Mouse (Mus musculus) forebrain, embryonic 15.5 days (tissue): ENCODE measurements around the gene Nppc. TPM values are rescaled to one million over a fixed set of nuclear protein-coding genes. Genes with fewer than 3 reads are reported as not detected.

Source experiments
- ATAC-seq: fragments of 200-750 bp; cut with Nextera tagmentation; replicated peaks from 2 replicates; pipeline ENCODE4 v1.8.0; 2017; ENCODE audit warnings: mild to moderate bottlenecking, moderate TSS enrichment, moderate library complexity
- H3K27ac ChIP-seq: fragments of 300-500 bp; sonication (generic); replicated peaks from 2 replicates; pipeline ENCODE4 v1.5.1; 2015; ENCODE audit warnings: mild to moderate bottlenecking, inconsistent platforms
- H3K27me3 ChIP-seq: fragments of 300-500 bp; sonication (generic); 2 replicates; pipeline ENCODE4 v1.6.1; 2015; ENCODE audit warnings: inconsistent platforms
- H3K36me3 ChIP-seq: fragments of 300-500 bp; sonication (generic); 2 replicates; pipeline ENCODE4 v1.6.1; 2015; ENCODE audit warnings: mild to moderate bottlenecking, inconsistent platforms
- H3K4me1 ChIP-seq: fragments of 300-500 bp; sonication (generic); 2 replicates; pipeline ENCODE4 v1.6.1; 2015; ENCODE audit warnings: inconsistent platforms
- H3K4me2 ChIP-seq: fragments of 300-500 bp; sonication (generic); replicated peaks from 2 replicates; pipeline ENCODE4 v1.6.1; 2015; ENCODE audit warnings: mild to moderate bottlenecking, inconsistent platforms
- H3K4me3 ChIP-seq: fragments of 300-500 bp; sonication (generic); 2 replicates; pipeline ENCODE4 v1.5.1; 2015; ENCODE audit warnings: mild to moderate bottlenecking, inconsistent platforms
- H3K9ac ChIP-seq: fragments of 300-500 bp; sonication (generic); replicated peaks from 2 replicates; pipeline ENCODE4 v1.6.1; 2015; ENCODE audit warnings: mild to moderate bottlenecking, inconsistent platforms
- H3K9me3 ChIP-seq: fragments of 300-500 bp; sonication (generic); 2 replicates; pipeline ENCODE4 v1.6.1; 2016; ENCODE audit warnings: inconsistent platforms
- WGBS: fragments of 180-500 bp; shearing (Covaris S2); methylation state at CpG from one replicate; pipeline ENCODE4 v1.1.7; 2015; ENCODE audit warnings: mixed read lengths; 5-methylcytosine and 5-hydroxymethylcytosine counted together
- polyA plus RNA-seq: library from polyadenylated mRNA; unstranded; fragments of >200 nt; fragmentation: Nextera tagmentation; extraction: Ambion mirVana; gene quantifications from 2 replicates; pipeline ENCODE4 v1.2.1, GENCODE M21; 2015

Gene Nppc
- polyA plus RNA-seq = 3.9 and 4.8 TPM in 2 replicates

DNA sequence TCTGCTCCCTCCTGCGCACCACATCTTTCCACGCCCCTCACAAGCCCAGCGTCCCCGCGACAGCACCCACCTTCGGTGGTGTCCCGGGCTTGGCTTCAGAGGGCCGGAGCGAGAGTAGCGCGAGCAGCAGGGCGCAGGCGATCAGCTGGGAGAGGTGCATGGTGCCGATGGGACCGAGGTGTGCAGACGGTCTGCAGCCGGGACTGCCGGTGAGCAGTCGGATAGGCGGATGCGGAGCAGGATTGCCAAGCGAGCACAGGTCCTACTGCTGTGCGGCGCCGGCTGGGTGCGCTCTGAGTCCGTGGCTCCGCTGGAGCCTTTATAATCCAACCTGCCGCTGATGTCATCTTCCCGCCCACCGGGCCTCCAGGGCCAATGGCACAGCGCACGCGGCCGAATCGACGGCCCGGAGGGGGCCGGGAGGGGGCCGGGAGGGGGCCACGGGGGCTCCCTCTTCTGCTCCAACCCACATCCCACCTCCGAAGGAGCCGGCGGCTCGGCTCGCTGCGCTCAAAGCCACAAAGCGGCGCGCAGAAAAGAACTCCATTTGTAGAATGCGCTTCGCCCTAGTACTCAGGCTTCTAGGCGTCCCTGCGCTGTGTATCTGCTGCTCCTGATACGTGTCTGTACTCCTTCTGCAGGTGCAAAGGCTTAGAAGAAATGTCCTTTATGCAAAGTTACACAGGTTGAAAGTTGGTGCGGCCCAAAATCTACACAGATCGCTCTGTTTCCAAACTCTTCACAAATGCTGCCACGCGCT lies at the start of gene Nppc:
Gene Nppc, minus strand, starts transcription at position 293 of the 760 bp plus-strand sequence.
- Histone ChIP-seq H3K9me3 (no peaks in the 10 kb centered on the region), H3K4me1 (peaks cover 20% of the 10 kb centered on the region), H3K27ac (no peak within 1 kb of the TSS), H3K27me3 (0 out of 2 replicates have a peak, but pooled peaks cover 4% of the 10 kb centered on the region), H3K36me3 (no peaks in the 10 kb centered on the region), H3K9ac (peak within 1 kb of the TSS; percentile 60), H3K4me2 (peak within 1 kb of the TSS; percentile 98), H3K4me3 (peak within 1 kb of the TSS; percentile 60)
- ATAC-seq = peak; percentile 96
- 4% methylated on average over 59 of the region's 59 CpGs for WGBS

DNA sequence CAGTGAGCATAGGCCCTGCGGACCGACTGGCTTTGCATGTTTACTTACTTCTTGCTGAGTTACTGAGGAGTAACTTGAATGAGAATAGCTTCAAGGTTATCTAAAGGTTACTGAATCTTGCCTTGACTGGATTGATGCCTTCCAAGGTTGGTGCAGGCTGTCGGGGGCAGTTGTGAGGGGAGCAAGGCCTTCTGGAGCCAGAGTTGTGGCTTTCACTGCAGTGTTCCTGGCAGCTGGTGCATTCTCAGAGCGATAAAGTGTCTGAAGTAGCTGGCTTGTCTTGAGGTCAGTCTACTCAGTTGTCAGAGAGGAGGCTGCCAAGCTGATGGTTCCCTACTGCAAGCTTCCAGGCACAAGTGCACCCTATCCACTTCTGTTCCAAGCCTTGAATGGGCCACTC lies 49.0 kb upstream of the Nppc start:
- H3K36me3 ChIP-seq = no peaks in the 10 kb centered on the region
- WGBS = 87% methylated on average over 4 of the region's 4 CpGs
- H3K4me2 ChIP-seq = no peak overlapping the region
- no peak overlapping the region for H3K27ac ChIP-seq
- H3K27me3 ChIP-seq = no peaks in the 10 kb centered on the region
- no peaks in the 10 kb centered on the region for H3K9me3 ChIP-seq
- H3K4me1 ChIP-seq = no peaks in the 10 kb centered on the region
- H3K4me3 ChIP-seq = no peak overlapping the region
- no peak for ATAC-seq
- no peak overlapping the region for H3K9ac ChIP-seq

DNA sequence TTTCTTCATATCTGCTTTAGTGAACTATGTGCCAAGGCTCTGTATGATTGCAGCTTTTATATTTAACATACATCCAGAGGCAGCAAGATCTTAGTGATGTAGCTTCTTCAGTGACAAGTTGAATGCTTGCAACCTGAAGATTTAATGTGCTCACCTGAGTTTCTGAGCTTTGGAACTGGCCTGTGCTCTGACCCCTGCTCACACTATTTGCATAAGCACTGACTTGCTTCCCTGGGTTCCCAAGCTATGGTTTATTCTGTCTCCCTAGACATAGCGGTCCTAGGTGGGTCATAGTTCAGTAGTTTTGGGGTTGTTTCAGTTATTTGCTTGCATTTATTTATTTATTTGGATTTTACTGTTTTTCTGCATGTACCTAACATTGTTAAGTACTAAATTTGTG lies 47.8 kb upstream of the Nppc start:
- no peak overlapping the region for H3K4me3 ChIP-seq
- no peak for ATAC-seq
- H3K9ac ChIP-seq = no peak overlapping the region
- no peaks in the 10 kb centered on the region for H3K27me3 ChIP-seq
- H3K4me2 ChIP-seq = no peak overlapping the region
- no peak overlapping the region for H3K27ac ChIP-seq
- WGBS = 90% methylated on average over 1 of the region's 1 CpGs
- no peaks in the 10 kb centered on the region for H3K36me3 ChIP-seq
- no peaks in the 10 kb centered on the region for H3K9me3 ChIP-seq
- no peaks in the 10 kb centered on the region for H3K4me1 ChIP-seq

DNA sequence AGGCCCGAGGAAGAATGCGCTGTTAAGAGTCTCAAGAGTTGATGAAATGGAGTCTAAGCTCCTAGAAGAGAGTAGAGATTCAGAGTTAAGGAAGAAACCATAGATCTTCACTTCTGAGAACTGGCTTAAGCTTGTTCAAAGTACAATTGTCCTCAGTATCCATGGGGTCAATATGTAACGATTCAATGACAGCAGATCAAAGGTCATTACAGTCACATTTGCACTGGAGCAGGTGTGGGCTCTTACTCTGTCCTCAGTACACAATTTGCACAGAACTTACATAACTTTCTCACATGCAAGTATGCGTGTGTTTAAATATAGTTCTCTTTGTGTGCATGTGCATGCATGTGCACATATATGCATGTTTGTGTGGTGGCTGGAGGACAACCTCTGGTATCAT lies 42.7 kb upstream of the Nppc start:
- no peak overlapping the region for H3K4me2 ChIP-seq
- no peak overlapping the region for H3K4me3 ChIP-seq
- no peak overlapping the region for H3K9ac ChIP-seq
- H3K9me3 ChIP-seq = no peaks in the 10 kb centered on the region
- H3K27ac ChIP-seq = no peak overlapping the region
- H3K27me3 ChIP-seq = no peaks in the 10 kb centered on the region
- WGBS = 97% methylated on average over 4 of the region's 4 CpGs
- ATAC-seq = no peak
- no peaks in the 10 kb centered on the region for H3K36me3 ChIP-seq
- no peaks in the 10 kb centered on the region for H3K4me1 ChIP-seq

DNA sequence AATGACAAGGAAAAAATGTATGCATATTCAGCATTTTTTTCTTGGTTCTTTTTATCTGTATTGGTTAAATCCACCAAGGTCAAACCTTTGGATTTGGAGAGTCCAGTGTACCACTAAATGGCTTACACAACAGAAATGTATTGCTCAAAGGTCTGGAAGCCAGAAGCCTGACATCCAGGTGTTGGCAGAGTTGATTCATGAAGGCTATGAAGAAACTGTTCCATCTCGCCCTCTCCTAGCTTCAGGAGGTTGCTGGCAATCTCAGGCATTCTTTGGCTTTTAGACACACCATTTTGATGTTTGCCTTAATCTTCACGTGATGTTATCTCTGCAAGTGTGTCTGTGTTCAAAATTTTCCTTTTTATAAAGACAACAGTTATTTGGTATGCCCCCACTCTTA lies 41.7 kb upstream of the Nppc start:
- Histone ChIP-seq H3K9ac (no peak overlapping the region), H3K4me1 (no peaks in the 10 kb centered on the region), H3K4me3 (no peak overlapping the region), H3K4me2 (no peak overlapping the region), H3K9me3 (no peaks in the 10 kb centered on the region), H3K27ac (no peak overlapping the region), H3K36me3 (no peaks in the 10 kb centered on the region), H3K27me3 (no peaks in the 10 kb centered on the region)
- no peak for ATAC-seq
- WGBS = 86% methylated on average over 2 of the region's 2 CpGs

DNA sequence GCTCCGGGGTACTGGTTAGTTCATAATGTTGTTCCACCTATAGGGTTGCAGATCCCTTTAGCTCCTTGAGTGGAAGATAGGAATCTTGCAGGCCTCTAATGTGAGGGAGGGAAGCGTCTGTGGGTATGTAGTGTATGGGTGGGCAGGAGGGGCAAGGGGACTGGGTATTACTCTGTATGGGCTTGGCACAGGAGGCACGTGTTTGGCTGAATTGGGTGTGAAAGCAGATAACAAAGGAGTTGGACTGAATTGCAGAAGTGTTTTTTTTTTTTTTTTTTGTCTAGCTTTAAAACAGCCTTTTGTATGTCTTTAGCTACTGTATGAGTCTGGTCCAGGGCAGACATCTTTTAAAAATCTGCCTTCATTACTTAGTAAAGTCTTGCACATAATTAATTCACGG lies 39.2 kb upstream of the Nppc start:
- no peak overlapping the region for H3K4me2 ChIP-seq
- WGBS = 76% methylated on average over 4 of the region's 4 CpGs
- no peak for ATAC-seq

DNA sequence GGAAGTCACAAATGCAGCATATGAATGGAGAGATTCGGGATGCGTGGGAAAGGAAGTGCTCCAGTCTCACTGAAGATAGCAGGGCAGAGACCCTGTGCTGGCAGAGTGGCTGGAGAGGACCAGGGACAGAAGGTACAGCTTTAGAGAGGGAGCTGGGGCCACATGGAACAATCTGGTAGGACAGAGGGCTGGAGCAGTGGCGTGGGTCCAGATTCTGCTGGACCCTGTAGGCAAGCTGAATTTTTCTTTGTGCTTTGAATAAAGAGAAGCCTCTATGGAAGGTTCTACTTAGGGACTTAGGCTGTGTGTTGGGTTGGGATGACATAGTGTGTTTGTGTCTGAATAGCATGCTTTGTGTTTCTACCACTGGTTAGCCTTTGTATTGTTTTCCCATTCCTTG lies 35.1 kb upstream of the Nppc start:
- H3K27me3 ChIP-seq = no peaks in the 10 kb centered on the region
- no peak overlapping the region for H3K4me2 ChIP-seq
- H3K36me3 ChIP-seq = no peaks in the 10 kb centered on the region
- no peak overlapping the region for H3K27ac ChIP-seq
- 78% methylated on average over 3 of the region's 3 CpGs for WGBS
- no peak overlapping the region for H3K9ac ChIP-seq
- H3K9me3 ChIP-seq = no peaks in the 10 kb centered on the region
- no peak for ATAC-seq
- H3K4me1 ChIP-seq = peaks cover 24% of the 10 kb centered on the region
- no peak overlapping the region for H3K4me3 ChIP-seq

More for the DNA sequence above, 39.2 kb upstream of the Nppc start:
- Histone ChIP-seq H3K36me3 (no peaks in the 10 kb centered on the region), H3K9me3 (no peaks in the 10 kb centered on the region), H3K27ac (no peak overlapping the region), H3K9ac (no peak overlapping the region), H3K27me3 (no peaks in the 10 kb centered on the region), H3K4me1 (peaks cover 11% of the 10 kb centered on the region), H3K4me3 (no peak overlapping the region)

DNA sequence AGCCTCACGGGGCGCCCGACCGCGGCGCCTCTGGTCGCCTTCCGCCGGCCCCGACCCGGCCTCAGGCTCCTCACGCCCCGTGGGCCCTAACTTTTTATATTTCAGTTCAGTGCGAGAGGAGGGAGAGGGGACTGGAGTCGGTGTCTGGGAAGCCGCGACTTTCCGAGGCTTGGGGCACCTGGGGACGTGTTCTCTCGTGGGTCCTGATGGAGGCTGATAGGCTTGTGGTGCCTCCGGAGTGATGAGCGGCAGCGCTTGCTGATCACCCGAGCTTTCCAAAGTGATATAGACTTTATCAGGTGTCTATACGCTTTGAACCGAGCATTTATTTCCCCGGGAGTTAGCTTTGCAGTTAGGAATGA lies 33.6 kb upstream of the Nppc start:
- peak overlapping the region; percentile 85 for H3K9ac ChIP-seq
- H3K4me3 ChIP-seq = peak overlapping the region; percentile 87
- H3K4me1 ChIP-seq = peaks cover 24% of the 10 kb centered on the region
- H3K27ac ChIP-seq = peak overlapping the region; percentile 88
- no peak; the same call in 1 of the 2 replicates for ATAC-seq
- 1% methylated on average over 27 of the region's 27 CpGs for WGBS
- H3K9me3 ChIP-seq = no peaks in the 10 kb centered on the region
- H3K27me3 ChIP-seq = no peaks in the 10 kb centered on the region
- peak overlapping the region; percentile 64 for H3K4me2 ChIP-seq
- no peaks in the 10 kb centered on the region for H3K36me3 ChIP-seq

DNA sequence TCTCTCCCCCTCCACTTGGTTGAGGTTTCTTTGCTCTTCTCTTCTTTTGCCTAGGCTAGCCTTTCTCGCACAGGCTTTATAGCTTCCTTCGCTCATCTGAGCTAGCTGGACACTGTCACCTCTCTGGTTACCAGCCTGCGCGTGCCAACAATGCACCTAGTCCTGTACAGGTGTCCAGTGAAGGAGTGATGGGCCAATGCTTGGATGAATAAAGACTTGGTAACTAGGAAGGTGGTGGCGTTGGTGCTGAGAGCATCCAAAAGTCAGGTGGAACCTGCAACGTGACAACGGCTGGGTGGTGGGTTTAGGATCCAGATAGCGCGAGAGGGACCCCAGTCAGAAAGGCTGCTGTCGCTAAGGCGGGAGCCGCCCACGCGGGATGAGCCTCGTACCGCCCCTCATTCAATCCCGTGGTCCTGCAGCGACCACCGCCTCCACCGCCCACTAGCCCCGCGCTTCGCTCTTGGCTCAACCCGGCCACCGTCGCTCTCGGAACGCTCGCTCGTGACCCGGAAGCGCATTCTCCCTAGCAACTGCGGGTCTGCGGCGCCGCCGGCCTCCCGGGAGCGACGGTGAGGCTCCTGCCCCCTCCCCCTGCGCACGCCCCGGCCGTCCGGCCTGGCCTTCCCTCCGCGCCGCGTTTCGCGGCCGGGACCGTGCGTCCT lies 33.1 kb upstream of the Nppc start, which contains the start of gene Dis3l2:
Gene Dis3l2, plus strand, starts transcription at position 509 of the 665 bp plus-strand sequence.
- Histone ChIP-seq H3K4me2 (peak within 1 kb of the TSS; percentile 64), H3K27ac (peak within 1 kb of the TSS; percentile 88), H3K4me3 (peak within 1 kb of the TSS; percentile 87), H3K4me1 (peaks cover 24% of the 10 kb centered on the region), H3K9me3 (no peaks in the 10 kb centered on the region), H3K9ac (peak within 1 kb of the TSS; percentile 85), H3K27me3 (no peaks in the 10 kb centered on the region), H3K36me3 (no peaks in the 10 kb centered on the region)
- ATAC-seq = peak; percentile 96
- WGBS = 2% methylated on average over 54 of the region's 54 CpGs

DNA sequence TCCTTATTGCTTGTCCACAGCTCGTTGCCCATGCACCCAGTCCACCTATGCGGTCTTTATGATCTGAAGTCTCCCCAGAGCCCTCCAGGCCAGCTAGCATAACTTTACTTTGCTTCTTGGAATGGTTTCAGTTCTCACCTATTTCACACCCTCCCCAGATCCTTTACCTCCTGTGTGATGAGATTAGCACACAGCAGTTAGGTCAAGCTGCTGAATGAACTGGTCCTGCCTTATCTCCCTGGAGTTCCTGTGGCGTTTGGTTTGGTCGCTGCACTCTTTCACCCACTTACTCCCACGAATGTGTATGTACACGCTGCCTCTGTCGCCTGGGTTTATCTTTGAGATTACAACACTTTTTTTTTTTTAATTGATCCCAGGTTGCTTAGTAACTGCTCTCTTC lies 30.0 kb upstream of the Nppc start:
- WGBS = 84% methylated on average over 7 of the region's 7 CpGs
- ATAC-seq = no peak
- no peaks in the 10 kb centered on the region for H3K9me3 ChIP-seq
- H3K27me3 ChIP-seq = no peaks in the 10 kb centered on the region
- no peak overlapping the region for H3K27ac ChIP-seq
- no peak overlapping the region for H3K9ac ChIP-seq
- no peak overlapping the region for H3K4me3 ChIP-seq
- no peaks in the 10 kb centered on the region for H3K36me3 ChIP-seq
- peaks cover 21% of the 10 kb centered on the region for H3K4me1 ChIP-seq
- H3K4me2 ChIP-seq = no peak overlapping the region

DNA sequence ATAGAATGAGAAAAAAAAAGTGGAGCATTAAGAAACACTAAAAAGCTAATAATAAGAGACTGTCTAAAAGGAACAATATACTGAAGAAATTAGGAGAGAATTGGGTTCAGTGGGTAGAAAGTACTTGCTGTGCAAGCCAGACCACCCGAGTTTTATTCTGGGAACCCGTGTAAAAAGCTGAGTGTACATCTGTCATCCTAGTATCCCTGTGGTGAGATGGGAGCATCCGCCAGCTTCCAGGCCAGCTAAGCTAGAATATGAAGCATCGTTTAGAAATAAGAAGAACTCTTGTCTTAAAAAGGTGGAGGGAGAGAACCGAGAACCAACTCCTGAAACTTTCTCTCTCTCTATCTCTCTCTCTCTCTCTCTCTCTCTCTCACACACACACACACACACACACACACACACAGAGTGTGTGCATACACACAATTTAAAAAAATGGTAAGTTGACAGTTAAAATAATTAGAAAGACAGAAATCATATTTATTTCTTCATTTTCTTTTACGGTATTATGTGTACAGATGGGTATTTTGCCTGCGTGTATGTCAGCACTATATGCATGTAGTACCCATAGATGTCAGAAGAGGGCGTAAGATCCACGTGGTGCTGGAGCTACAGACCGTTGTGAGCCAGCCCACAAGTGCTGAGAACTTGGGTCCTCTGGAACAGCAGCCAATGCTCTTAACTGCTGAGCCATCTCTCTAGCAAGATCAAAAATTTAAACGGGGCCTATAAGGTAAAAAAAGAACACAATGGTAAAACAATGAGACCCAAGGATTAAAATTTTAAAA lies 29.2 kb upstream of the Nppc start:
- H3K4me1 ChIP-seq = peaks cover 13% of the 10 kb centered on the region
- H3K27ac ChIP-seq = no peak overlapping the region
- WGBS = 68% methylated on average over 11 of the region's 11 CpGs

DNA sequence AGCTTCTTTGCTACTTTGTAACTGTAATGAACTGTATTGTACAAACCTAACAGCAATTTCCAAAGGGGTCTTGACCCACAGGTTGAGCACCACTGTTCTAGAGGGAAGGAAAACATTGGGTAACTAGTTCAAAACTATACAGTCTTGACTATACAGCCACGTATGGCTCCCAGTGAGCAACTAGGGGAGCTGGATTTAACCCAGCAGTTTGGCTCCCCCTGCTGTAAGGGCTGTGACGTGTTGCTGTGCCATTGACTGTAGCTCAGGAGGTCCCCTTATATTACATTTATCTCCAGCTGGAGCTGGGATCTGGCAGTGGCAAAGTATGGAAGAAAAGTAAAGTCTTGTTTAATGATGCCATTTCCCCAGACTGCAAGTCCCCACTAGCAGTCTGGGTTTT lies 28.4 kb upstream of the Nppc start:
- Histone ChIP-seq H3K27me3 (no peaks in the 10 kb centered on the region), H3K4me1 (peaks cover 8% of the 10 kb centered on the region), H3K4me2 (no peak overlapping the region), H3K9ac (no peak overlapping the region), H3K27ac (no peak overlapping the region), H3K36me3 (no peaks in the 10 kb centered on the region), H3K9me3 (no peaks in the 10 kb centered on the region), H3K4me3 (no peak overlapping the region)
- WGBS = 38% methylated on average over 2 of the region's 2 CpGs
- ATAC-seq = no peak

More for the DNA sequence above, 29.2 kb upstream of the Nppc start:
- Histone ChIP-seq H3K4me2 (no peak overlapping the region), H3K36me3 (no peaks in the 10 kb centered on the region), H3K9me3 (no peaks in the 10 kb centered on the region), H3K27me3 (no peaks in the 10 kb centered on the region), H3K4me3 (no peak overlapping the region), H3K9ac (no peak overlapping the region)
- no peak for ATAC-seq
